Mouse (Mus musculus): ENCODE data around the gene Dcaf6.
"Not testable (repeated sequence)": the region's sequence is repeated elsewhere in the genome, so short reads cannot be mapped to it uniquely, and the experiment has no call there.

The Dcaf6 gene

GRCm38 (mm10) chr1:165432883-165433282 lies 27.4 kb downstream of the Dcaf6 start:
- no peak for ATAC-seq (ENCODE audit: insufficient number of reproducible peaks, low FRiP score, low TSS enrichment)

- ATAC-seq (ENCODE audit: insufficient number of reproducible peaks, low FRiP score, low TSS enrichment): no peak
Observed at GRCm38 (mm10) chr1:165426254-165426653, 34.0 kb downstream of the Dcaf6 start.

DNA sequence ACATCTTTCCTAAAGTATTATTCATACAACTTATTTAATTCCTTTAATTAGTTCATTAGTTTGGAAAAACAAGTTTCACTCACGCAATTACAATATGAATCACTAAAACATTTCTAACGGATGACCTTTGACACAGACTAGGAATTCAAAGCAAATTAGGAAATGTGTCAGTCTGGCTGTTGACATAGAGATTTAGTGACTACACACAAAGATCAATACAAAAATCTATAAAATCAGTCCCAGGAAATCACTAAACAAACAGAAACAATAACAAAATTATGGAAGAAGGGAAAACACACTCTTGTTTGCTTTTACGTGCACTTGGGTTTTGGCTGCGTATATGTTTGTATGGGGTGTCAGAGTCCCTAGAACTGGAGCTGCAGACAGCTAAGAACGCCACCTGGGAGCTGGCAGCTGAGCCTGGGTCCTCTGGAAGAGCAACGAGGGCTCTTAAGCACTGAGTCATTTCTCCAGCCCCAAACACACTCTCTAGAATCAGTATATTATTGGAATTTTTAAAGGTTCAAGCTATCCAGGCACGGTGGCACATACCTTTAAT lies 38.8 kb downstream of the Dcaf6 start:
- no peak for ATAC-seq (ENCODE audit: insufficient number of reproducible peaks, low FRiP score, low TSS enrichment)

- ATAC-seq (ENCODE audit: insufficient number of reproducible peaks, low FRiP score, low TSS enrichment): no peak
Observed at GRCm38 (mm10) chr1:165396401-165396805, 63.9 kb downstream of the Dcaf6 start.

DNA sequence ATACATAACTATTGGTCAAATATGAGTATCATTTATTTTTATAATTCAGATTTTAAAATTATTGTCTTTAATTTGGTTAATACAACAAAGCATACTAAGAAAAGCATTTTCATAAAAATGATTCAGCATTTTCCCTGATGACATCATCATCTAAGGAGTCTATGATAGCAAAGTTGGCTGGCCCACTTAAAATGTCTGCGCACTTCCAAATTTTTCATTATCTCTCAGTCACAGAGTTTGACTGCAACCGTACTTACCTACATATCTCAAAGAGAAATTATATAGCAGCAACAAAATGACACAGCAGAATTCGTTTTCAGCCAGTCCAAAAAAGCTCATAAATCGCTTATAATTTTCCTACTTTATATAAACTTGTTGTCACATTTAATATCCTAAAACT lies 64.3 kb downstream of the Dcaf6 start:
- no peak for ATAC-seq (ENCODE audit: insufficient number of reproducible peaks, low FRiP score, low TSS enrichment)

DNA sequence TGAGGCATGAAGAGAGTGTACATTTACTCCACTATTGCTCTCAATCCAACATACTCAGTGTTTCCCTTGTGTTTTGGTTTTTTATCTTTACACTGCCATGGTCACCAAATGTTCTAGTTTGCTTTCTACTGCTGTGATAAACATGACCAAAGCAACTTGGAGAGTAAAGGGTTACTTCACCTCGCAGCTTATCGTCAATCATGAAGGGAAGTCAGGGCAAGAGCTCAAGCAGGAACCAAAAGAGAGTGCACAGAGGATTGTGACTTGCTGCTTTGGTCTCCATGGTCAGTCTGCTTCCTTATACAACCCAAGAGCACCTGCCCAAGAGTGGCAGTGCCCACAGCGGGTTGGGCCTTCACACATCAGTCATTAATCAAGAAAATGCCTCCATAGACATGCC lies 65.4 kb downstream of the Dcaf6 start:
- ATAC-seq (ENCODE audit: insufficient number of reproducible peaks, low FRiP score, low TSS enrichment): no peak

DNA sequence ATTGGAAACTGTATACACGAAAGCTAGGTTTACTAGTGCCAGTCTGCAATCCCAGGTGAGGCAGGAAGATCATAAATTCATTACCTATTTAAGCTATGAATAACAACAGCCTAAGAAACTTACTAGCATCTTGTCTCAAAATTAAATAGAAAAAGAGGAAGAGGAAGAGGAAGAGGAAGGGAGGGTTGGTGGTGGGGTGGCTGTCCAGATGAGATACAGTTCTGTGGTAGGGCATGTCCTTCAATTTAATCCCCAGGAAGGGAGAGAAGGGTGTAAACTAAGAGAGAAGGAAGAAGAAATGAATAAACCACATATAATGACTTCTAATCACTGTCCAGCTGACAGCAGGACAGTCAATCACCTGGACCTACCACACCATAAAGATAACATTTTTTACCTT lies 67.2 kb downstream of the Dcaf6 start:
- ATAC-seq (ENCODE audit: insufficient number of reproducible peaks, low FRiP score, low TSS enrichment): no peak

- no peak for ATAC-seq (ENCODE audit: insufficient number of reproducible peaks, low FRiP score, low TSS enrichment)
Observed at GRCm38 (mm10) chr1:165388716-165389115, 71.6 kb downstream of the Dcaf6 start.

DNA sequence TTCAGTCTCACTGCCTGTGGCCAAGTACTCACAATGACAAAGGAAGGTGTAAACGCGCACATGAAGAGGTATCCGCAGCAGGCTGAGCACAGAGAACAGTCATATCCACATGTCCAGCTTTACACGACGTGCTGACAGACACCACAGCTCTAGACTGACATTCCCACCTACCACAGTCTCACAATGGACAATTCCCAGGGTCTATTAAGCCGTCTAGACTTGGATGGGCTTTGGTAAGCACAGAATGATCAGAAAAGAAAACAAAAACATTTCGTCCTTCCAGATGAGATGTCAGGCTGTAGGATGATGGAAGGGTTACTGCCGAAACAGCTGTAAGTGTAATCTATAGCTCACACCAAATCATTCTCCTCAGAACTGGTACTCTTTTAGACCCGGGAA lies 73.8 kb downstream of the Dcaf6 start:
- ATAC-seq (ENCODE audit: insufficient number of reproducible peaks, low FRiP score, low TSS enrichment): no peak

- ATAC-seq (ENCODE audit: insufficient number of reproducible peaks, low FRiP score, low TSS enrichment): no peak
Observed at GRCm38 (mm10) chr1:165385810-165386524, 74.3 kb downstream of the Dcaf6 start.

DNA sequence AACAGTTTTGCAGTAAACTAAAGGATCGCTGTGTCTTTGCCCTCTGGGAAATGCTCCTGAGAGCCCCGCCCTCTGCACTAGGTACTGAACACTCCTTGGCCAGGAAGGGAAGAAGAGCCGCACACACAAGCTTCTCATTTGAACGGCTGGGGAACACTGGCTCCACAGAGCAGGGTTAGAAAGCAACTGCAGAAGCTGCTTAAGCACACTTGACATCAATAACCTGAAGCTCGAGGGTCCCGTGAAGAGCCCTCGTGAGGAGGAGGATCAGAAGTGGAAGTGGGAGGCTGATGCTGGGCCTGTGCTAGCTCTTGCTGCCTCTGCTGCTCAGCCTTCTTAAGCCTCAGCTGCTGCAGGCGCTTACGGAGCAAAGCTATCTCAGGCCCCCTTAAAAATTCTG lies 86.4 kb downstream of the Dcaf6 start:
- ATAC-seq (ENCODE audit: insufficient number of reproducible peaks, low FRiP score, low TSS enrichment): no peak

- ATAC-seq (ENCODE audit: insufficient number of reproducible peaks, low FRiP score, low TSS enrichment): no peak
Observed at GRCm38 (mm10) chr1:165370990-165371389, 89.3 kb downstream of the Dcaf6 start.

DNA sequence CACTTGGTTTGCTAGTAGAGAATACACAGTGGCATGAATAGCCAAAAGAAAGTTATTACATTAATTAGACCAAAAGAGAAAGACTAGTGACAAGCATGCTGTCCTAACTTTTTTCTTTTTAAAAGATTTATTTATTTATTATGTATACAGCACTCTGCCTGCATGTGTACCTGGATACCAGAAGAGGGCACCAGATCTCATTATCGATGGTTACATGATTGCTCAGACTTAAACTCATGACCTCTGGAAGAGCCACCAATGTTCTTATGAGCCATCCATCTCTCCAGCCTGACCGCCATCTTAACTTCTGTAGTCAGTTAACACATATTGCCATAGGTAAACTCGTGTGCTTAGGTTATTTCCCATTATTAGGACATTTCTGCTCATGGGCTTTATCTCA lies 95.2 kb downstream of the Dcaf6 start:
- ATAC-seq (ENCODE audit: insufficient number of reproducible peaks, low FRiP score, low TSS enrichment): no peak

- no peak for ATAC-seq (ENCODE audit: insufficient number of reproducible peaks, low FRiP score, low TSS enrichment)
Observed at GRCm38 (mm10) chr1:165363271-165363670, 97.0 kb downstream of the Dcaf6 start.

GRCm38 (mm10) chr1:165356347-165356746 lies 103.9 kb downstream of the Dcaf6 start:
- no peak for ATAC-seq (ENCODE audit: insufficient number of reproducible peaks, low FRiP score, low TSS enrichment)

GRCm38 (mm10) chr1:165348627-165349026 lies 111.6 kb downstream of the Dcaf6 start:
- no peak for ATAC-seq (ENCODE audit: insufficient number of reproducible peaks, low FRiP score, low TSS enrichment)

DNA sequence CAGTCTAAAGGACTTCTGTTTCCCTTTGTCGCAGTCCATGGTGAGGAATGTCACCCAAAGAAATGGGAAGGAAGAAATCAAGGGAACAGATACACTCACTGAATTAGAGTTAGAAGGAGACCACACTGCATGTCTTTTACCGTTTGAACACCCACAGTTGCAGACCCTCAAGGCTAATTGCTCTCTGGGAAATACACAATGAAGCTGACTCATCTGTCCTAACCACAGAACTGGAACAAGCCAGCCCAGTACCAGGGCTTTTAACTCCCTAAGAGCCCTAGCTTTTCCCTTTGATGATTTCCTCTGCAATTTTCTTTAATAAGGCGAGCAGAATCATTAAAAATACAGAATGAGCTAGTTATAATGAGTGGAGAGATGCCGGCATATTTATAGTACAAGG lies 115.8 kb downstream of the Dcaf6 start:
- no peak for ATAC-seq (ENCODE audit: insufficient number of reproducible peaks, low FRiP score, low TSS enrichment)

- no peak for ATAC-seq (ENCODE audit: insufficient number of reproducible peaks, low FRiP score, low TSS enrichment)
Observed at GRCm38 (mm10) chr1:165342126-165342525, 118.1 kb downstream of the Dcaf6 start.

DNA sequence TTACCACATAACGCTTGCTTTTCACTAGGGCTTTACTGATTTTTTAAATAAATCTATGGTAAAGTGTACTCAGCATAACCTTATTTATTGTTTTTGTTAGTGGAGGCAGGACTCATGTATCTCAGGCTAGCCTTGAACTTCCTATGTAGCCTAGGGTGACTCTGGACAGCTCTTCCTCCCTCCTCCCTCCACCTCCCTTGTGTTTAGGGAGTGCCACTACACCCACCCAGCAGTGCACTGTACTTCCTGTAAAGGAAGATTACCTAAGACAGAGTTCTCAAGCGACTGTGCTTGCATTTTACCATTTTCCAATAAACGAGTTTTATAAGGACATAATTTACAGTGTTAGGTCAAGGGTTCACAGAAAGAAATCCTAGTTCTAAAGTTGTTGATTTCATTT lies 127.5 kb downstream of the Dcaf6 start:
- ATAC-seq (ENCODE audit: insufficient number of reproducible peaks, low FRiP score, low TSS enrichment): no peak

GRCm38 (mm10) chr1:165330859-165331258 lies 129.4 kb downstream of the Dcaf6 start:
- no peak for ATAC-seq (ENCODE audit: insufficient number of reproducible peaks, low FRiP score, low TSS enrichment)

DNA sequence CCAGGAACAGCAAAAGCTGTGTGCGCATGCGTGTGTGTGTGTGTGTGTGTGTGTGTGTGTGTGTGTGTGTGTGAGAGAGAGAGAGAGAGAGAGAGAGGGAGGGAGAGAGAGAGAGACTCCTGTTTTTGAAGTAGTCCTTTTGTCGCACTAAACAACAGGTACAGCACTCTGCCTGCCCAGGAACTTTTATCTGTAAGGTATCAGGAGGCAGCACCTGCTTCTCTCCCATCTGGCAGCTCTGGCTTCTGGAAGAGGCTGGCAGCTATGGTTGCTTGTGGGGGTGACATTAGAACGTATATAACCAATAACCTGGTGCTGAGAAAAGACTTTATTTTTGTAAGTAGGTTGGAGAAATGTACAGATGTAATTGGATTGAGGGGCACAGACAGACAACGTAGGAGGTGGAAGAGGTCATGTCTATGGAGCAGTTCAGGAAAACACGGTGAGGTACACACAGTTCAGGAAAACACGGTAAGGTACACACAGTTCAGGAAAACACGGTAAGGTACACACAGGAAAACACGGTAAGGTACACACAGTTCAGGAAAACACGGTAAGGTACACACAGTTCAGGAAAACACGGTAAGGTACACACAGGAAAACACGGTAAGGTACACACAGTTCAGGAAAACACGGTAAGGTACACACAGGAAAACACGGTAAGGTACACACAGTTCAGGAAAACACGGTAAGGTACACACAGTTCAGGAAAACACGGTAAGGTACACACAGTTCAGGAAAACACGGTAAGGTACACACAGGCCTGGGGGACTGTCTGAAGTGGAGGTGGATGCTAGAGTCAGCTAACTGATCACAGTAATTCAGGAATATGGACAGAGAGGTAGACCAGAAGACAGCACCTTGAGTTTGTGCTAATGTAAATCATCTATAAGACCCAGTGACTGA lies 131.6 kb downstream of the Dcaf6 start:
- ATAC-seq (ENCODE audit: insufficient number of reproducible peaks, low FRiP score, low TSS enrichment): not testable (repeated sequence)
